Mouse (Mus musculus): ENCODE measurements around the gene Add2. TPM values are rescaled to one million over a fixed set of nuclear protein-coding genes. Genes with fewer than 3 reads are reported as not detected.

Add2 gene
- polyA plus RNA-seq, 1 experiment from 2014 or later, result 94.7 TPM

- no peak within 1 kb of the TSS for H3K4me3 ChIP-seq (ENCODE audit: low read depth, low read length)
- no peaks in the 10 kb centered on the region for H3K27me3 ChIP-seq (ENCODE audit: control insufficient read depth, insufficient read depth, low read length)
- no peak within 1 kb of the TSS for H3K9ac ChIP-seq (replicated peaks; ENCODE audit: low read depth, low read length)
- no peaks in the 10 kb centered on the region for H3K9me3 ChIP-seq (ENCODE audit: control insufficient read depth, low read length)
- no peaks in the 10 kb centered on the region for H3K36me3 ChIP-seq (ENCODE audit: control insufficient read depth, insufficient read depth, low read length)
- no peak within 1 kb of the TSS for H3K4me2 ChIP-seq (ENCODE audit: low read depth, low read length)
- no peak for ATAC-seq (ENCODE audit: low read depth)
- H3K4me1 ChIP-seq (ENCODE audit: control insufficient read depth, insufficient read depth, low read length), result no peaks in the 10 kb centered on the region
- H3K27ac ChIP-seq (ENCODE audit: low read depth, low read length), result no peak within 1 kb of the TSS
- 86% methylated on average over 9 of the region's 9 CpGs for WGBS
These were observed 12.6 kb upstream of the Add2 start, which contains the start of gene Figla for GRCm38 (mm10) chr6:86015871-86016270. Gene Figla (plus strand): TSS chr6:86016171.

GRCm38 (mm10) chr6:86016793-86017350 is 11.6 kb upstream of the Add2 start:
- no peak; the same call in 1 of the 2 replicates for ATAC-seq (ENCODE audit: low read depth)
- 91% methylated on average over 20 of the region's 23 CpGs for WGBS

GRCm38 (mm10) chr6:86019415-86020237 is 8.9 kb upstream of the Add2 start:
- ATAC-seq (ENCODE audit: low read depth), result no peak
- no peaks in the 10 kb centered on the region for H3K27me3 ChIP-seq (ENCODE audit: control insufficient read depth, insufficient read depth, low read length)
- H3K9me3 ChIP-seq (ENCODE audit: control insufficient read depth, low read length), result no peaks in the 10 kb centered on the region

More at GRCm38 (mm10) chr6:86016793-86017350, 11.6 kb upstream of the Add2 start:
- Histone ChIP-seq H3K27me3 (ENCODE audit: control insufficient read depth, insufficient read depth, low read length) (no peaks in the 10 kb centered on the region), H3K4me2 (ENCODE audit: low read depth, low read length) (no peak overlapping the region), H3K4me1 (ENCODE audit: control insufficient read depth, insufficient read depth, low read length) (no peaks in the 10 kb centered on the region), H3K9ac (replicated peaks; ENCODE audit: low read depth, low read length) (no peak overlapping the region), H3K9me3 (ENCODE audit: control insufficient read depth, low read length) (no peaks in the 10 kb centered on the region), H3K27ac (ENCODE audit: low read depth, low read length) (no peak overlapping the region), H3K36me3 (ENCODE audit: control insufficient read depth, insufficient read depth, low read length) (no peaks in the 10 kb centered on the region), H3K4me3 (ENCODE audit: low read depth, low read length) (no peak overlapping the region)

GRCm38 (mm10) chr6:86020948-86021347 is 7.5 kb upstream of the Add2 start:
- H3K9ac ChIP-seq (replicated peaks; ENCODE audit: low read depth, low read length), result no peak overlapping the region
- H3K4me1 ChIP-seq (ENCODE audit: control insufficient read depth, insufficient read depth, low read length), result no peaks in the 10 kb centered on the region
- no peak overlapping the region for H3K4me2 ChIP-seq (ENCODE audit: low read depth, low read length)
- ATAC-seq (ENCODE audit: low read depth), result no peak
- H3K27me3 ChIP-seq (ENCODE audit: control insufficient read depth, insufficient read depth, low read length), result no peaks in the 10 kb centered on the region
- H3K4me3 ChIP-seq (ENCODE audit: low read depth, low read length), result no peak overlapping the region
- no peaks in the 10 kb centered on the region for H3K9me3 ChIP-seq (ENCODE audit: control insufficient read depth, low read length)
- no peak overlapping the region for H3K27ac ChIP-seq (ENCODE audit: low read depth, low read length)
- WGBS, result 36% methylated on average over 3 of the region's 3 CpGs
- no peaks in the 10 kb centered on the region for H3K36me3 ChIP-seq (ENCODE audit: control insufficient read depth, insufficient read depth, low read length)

More at GRCm38 (mm10) chr6:86019415-86020237, 8.9 kb upstream of the Add2 start:
- no peak overlapping the region for H3K27ac ChIP-seq (ENCODE audit: low read depth, low read length)
- H3K4me2 ChIP-seq (ENCODE audit: low read depth, low read length), result no peak overlapping the region
- H3K9ac ChIP-seq (replicated peaks; ENCODE audit: low read depth, low read length), result no peak overlapping the region
- no peak overlapping the region for H3K4me3 ChIP-seq (ENCODE audit: low read depth, low read length)
- no peaks in the 10 kb centered on the region for H3K4me1 ChIP-seq (ENCODE audit: control insufficient read depth, insufficient read depth, low read length)
- H3K36me3 ChIP-seq (ENCODE audit: control insufficient read depth, insufficient read depth, low read length), result no peaks in the 10 kb centered on the region
- WGBS, result 56% methylated on average over 4 of the region's 4 CpGs

GRCm38 (mm10) chr6:86026632-86027292 is 1.7 kb upstream of the Add2 start:
- 90% methylated on average over 8 of the region's 8 CpGs for WGBS
- H3K4me2 ChIP-seq (ENCODE audit: low read depth, low read length), result no peak overlapping the region
- H3K27ac ChIP-seq (ENCODE audit: low read depth, low read length), result no peak overlapping the region
- H3K4me1 ChIP-seq (ENCODE audit: control insufficient read depth, insufficient read depth, low read length), result peaks cover 19% of the 10 kb centered on the region
- no peak for ATAC-seq (ENCODE audit: low read depth)
- H3K36me3 ChIP-seq (ENCODE audit: control insufficient read depth, insufficient read depth, low read length), result no peaks in the 10 kb centered on the region
- no peak overlapping the region for H3K9ac ChIP-seq (replicated peaks; ENCODE audit: low read depth, low read length)
- H3K9me3 ChIP-seq (ENCODE audit: control insufficient read depth, low read length), result no peaks in the 10 kb centered on the region
- no peak overlapping the region for H3K4me3 ChIP-seq (ENCODE audit: low read depth, low read length)
- no peaks in the 10 kb centered on the region for H3K27me3 ChIP-seq (ENCODE audit: control insufficient read depth, insufficient read depth, low read length)

- Histone ChIP-seq H3K9ac (replicated peaks; ENCODE audit: low read depth, low read length) (peak overlapping the region; percentile 97), H3K9me3 (ENCODE audit: control insufficient read depth, low read length) (no peaks in the 10 kb centered on the region), H3K4me1 (ENCODE audit: control insufficient read depth, insufficient read depth, low read length) (peaks cover 26% of the 10 kb centered on the region), H3K27me3 (ENCODE audit: control insufficient read depth, insufficient read depth, low read length) (no peaks in the 10 kb centered on the region), H3K27ac (ENCODE audit: low read depth, low read length) (peak overlapping the region; percentile 96), H3K4me2 (ENCODE audit: low read depth, low read length) (peak overlapping the region; percentile 87), H3K4me3 (ENCODE audit: low read depth, low read length) (peak overlapping the region; percentile 77), H3K36me3 (ENCODE audit: control insufficient read depth, insufficient read depth, low read length) (no peaks in the 10 kb centered on the region)
- 70% methylated on average over 2 of the region's 2 CpGs for WGBS
- peak; percentile 55 for ATAC-seq (ENCODE audit: low read depth)
These were observed 331 bp upstream of the Add2 start for GRCm38 (mm10) chr6:86028150-86028549.

- Histone ChIP-seq H3K9ac (replicated peaks; ENCODE audit: low read depth, low read length) (peak overlapping the region; percentile 97), H3K27ac (ENCODE audit: low read depth, low read length) (peak overlapping the region; percentile 96), H3K36me3 (ENCODE audit: control insufficient read depth, insufficient read depth, low read length) (no peaks in the 10 kb centered on the region), H3K4me2 (ENCODE audit: low read depth, low read length) (peak overlapping the region; percentile 87), H3K4me1 (ENCODE audit: control insufficient read depth, insufficient read depth, low read length) (peaks cover 31% of the 10 kb centered on the region), H3K27me3 (ENCODE audit: control insufficient read depth, insufficient read depth, low read length) (no peaks in the 10 kb centered on the region), H3K9me3 (ENCODE audit: control insufficient read depth, low read length) (no peaks in the 10 kb centered on the region), H3K4me3 (ENCODE audit: low read depth, low read length) (peak overlapping the region; percentile 77)
- 7% methylated on average over 6 of the region's 6 CpGs for WGBS
- ATAC-seq (ENCODE audit: low read depth), result peak; percentile 32
These were observed 837 bp downstream of the Add2 start for GRCm38 (mm10) chr6:86029323-86029713.

- WGBS, result 49% methylated on average over 2 of the region's 2 CpGs
- ATAC-seq (ENCODE audit: low read depth), result no peak
- Histone ChIP-seq H3K36me3 (ENCODE audit: control insufficient read depth, insufficient read depth, low read length) (no peaks in the 10 kb centered on the region), H3K4me1 (ENCODE audit: control insufficient read depth, insufficient read depth, low read length) (peaks cover 31% of the 10 kb centered on the region), H3K4me3 (ENCODE audit: low read depth, low read length) (peak overlapping the region; percentile 77; the same call in 1 of the 2 replicates), H3K9me3 (ENCODE audit: control insufficient read depth, low read length) (no peaks in the 10 kb centered on the region), H3K9ac (replicated peaks; ENCODE audit: low read depth, low read length) (no peak overlapping the region), H3K27me3 (ENCODE audit: control insufficient read depth, insufficient read depth, low read length) (no peaks in the 10 kb centered on the region), H3K4me2 (ENCODE audit: low read depth, low read length) (peak overlapping the region; percentile 87), H3K27ac (ENCODE audit: low read depth, low read length) (no peak overlapping the region)
These were observed 3.0 kb downstream of the Add2 start for GRCm38 (mm10) chr6:86031527-86031926.

- WGBS, result 91% methylated on average over 1 of the region's 1 CpGs
- Histone ChIP-seq H3K27me3 (ENCODE audit: control insufficient read depth, insufficient read depth, low read length) (no peaks in the 10 kb centered on the region), H3K9me3 (ENCODE audit: control insufficient read depth, low read length) (no peaks in the 10 kb centered on the region), H3K4me3 (ENCODE audit: low read depth, low read length) (no peak overlapping the region), H3K4me2 (ENCODE audit: low read depth, low read length) (no peak overlapping the region), H3K9ac (replicated peaks; ENCODE audit: low read depth, low read length) (no peak overlapping the region), H3K4me1 (ENCODE audit: control insufficient read depth, insufficient read depth, low read length) (peaks cover 30% of the 10 kb centered on the region), H3K36me3 (ENCODE audit: control insufficient read depth, insufficient read depth, low read length) (no peaks in the 10 kb centered on the region), H3K27ac (ENCODE audit: low read depth, low read length) (no peak overlapping the region)
- ATAC-seq (ENCODE audit: low read depth), result no peak
These were observed 5.2 kb downstream of the Add2 start for GRCm38 (mm10) chr6:86033635-86034034.

All from neural tube, embryonic 14.5 days (tissue).